Mouse (Mus musculus) liver, embryonic 14.5 days (tissue): ENCODE data around the gene Asgr1.

Experiments used
- CTCF ChIP-seq: IDR thresholded peaks from 2 replicates; pipeline ENCODE4 v1.5.1; 2016; ENCODE audit warnings: antibody characterized with exemption, low read depth, control low read depth
- EP300 ChIP-seq: IDR thresholded peaks from 2 replicates; pipeline ENCODE4 v1.6.1; 2016; ENCODE audit warnings: antibody characterized with exemption, low read depth

DNA sequence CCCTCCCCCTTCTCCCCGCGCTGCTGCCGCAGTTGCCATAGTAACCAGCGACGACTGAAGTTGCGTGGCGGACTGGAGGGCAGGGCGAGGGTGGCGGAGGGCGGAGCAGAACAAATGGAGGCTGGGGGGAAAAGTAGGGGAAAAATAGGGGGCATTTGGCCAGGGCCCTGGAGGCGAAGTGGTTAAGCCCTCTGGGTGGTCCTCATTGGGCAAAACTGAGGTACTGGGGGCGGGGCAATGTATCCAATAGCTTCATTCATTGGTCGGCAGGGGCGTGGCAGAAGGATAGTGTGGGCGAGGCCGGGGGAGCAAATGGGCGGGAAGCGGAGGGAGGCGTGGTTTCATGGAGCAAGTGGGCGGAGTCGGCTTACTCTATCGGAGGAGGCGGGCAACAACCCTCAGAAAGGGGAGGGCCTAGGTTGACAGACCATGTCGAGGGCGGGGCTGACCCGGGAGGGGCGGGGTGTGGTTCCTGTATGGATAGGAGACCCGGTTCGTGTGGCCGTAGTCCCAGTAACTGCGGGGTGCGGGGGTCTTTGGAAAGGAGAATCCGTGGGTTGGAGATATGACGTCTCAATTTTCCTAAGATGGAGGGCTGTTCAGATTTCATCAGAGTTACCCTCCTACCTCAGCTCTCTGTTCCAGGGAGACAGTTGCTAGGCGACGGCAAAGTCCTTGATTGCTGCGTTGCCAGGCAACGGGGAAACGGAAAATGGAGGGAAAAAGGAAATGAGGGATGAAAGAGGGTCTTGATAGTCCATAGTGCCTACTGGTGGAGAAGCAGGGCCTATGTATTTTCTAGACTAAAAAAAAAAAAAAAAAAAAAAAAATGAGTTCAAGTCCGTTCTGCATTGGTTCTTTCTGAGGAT is 32.4 kb upstream of the Asgr1 start:
- TF ChIP-seq CTCF (no peak), EP300 (no peak)
